Mouse (Mus musculus) G1E (cell line): ENCODE measurements at regions not wholly inside any gene's neighbourhood (a gene's known extent, or its start where the extent isn't known, plus 50 kb on each side); places are given as distances from the start of the nearest gene placed in this dataset.

Source experiments
- ATAC-seq: 2 replicates; pipeline ENCODE4 v1.8.0; 2016; ENCODE audit warnings: mild to moderate bottlenecking; ENCODE audit not compliant: insufficient number of reproducible peaks, poor library complexity, low FRiP score, severe bottlenecking; ENCODE audit errors: extremely low read depth
- DNase-seq: peaks from one replicate; pipeline ENCODE4 v3.0.0; 2012; ENCODE audit warnings: low spot score
- H3K27me3 ChIP-seq: 2 replicates; pipeline ENCODE4 v1.6.1; 2012; ENCODE audit warnings: mild to moderate bottlenecking, low read length, inconsistent platforms; ENCODE audit not compliant: insufficient read depth
- H3K36me3 ChIP-seq: replicated peaks from 2 replicates; pipeline ENCODE3; 2012; ENCODE audit warnings: mild to moderate bottlenecking, inconsistent platforms
- H3K4me1 ChIP-seq: 2 replicates; pipeline ENCODE4 v1.6.1; 2012; ENCODE audit warnings: low read depth, low read length, inconsistent platforms, mixed read lengths; ENCODE audit not compliant: insufficient read depth
- H3K4me3 ChIP-seq: 2 replicates; pipeline ENCODE4 v1.5.1; 2012; ENCODE audit warnings: low read depth, mild to moderate bottlenecking, inconsistent platforms, low read length, moderate library complexity, mixed read lengths
- H3K9me3 ChIP-seq: replicated peaks from 2 replicates; pipeline ENCODE4 v1.6.1; 2012; ENCODE audit warnings: inconsistent platforms
- CTCF ChIP-seq: IDR thresholded peaks from 2 replicates; pipeline ENCODE4 v1.5.1; 2012; ENCODE audit warnings: low read depth, low read length, inconsistent platforms, mixed read lengths
- GATA1 ChIP-seq: IDR thresholded peaks from 2 replicates; pipeline ENCODE4 v1.6.1; 2012; ENCODE audit warnings: borderline replicate concordance, low read length, inconsistent platforms, mixed read lengths
- GATA2 ChIP-seq: IDR thresholded peaks from 2 replicates; pipeline ENCODE4 v1.6.1; 2012; ENCODE audit warnings: low read depth, low read length, inconsistent platforms, borderline replicate concordance
- POLR2AphosphoS5 ChIP-seq: IDR thresholded peaks from 2 replicates; pipeline ENCODE4 v1.6.1; 2012; ENCODE audit warnings: low read depth, low read length, inconsistent platforms; ENCODE audit not compliant: insufficient replicate concordance
- TAL1 ChIP-seq: conservative IDR thresholded peaks from 2 replicates; pipeline ENCODE4 v1.6.1; 2012; ENCODE audit warnings: low read depth, low read length, inconsistent platforms, mixed read lengths

DNA sequence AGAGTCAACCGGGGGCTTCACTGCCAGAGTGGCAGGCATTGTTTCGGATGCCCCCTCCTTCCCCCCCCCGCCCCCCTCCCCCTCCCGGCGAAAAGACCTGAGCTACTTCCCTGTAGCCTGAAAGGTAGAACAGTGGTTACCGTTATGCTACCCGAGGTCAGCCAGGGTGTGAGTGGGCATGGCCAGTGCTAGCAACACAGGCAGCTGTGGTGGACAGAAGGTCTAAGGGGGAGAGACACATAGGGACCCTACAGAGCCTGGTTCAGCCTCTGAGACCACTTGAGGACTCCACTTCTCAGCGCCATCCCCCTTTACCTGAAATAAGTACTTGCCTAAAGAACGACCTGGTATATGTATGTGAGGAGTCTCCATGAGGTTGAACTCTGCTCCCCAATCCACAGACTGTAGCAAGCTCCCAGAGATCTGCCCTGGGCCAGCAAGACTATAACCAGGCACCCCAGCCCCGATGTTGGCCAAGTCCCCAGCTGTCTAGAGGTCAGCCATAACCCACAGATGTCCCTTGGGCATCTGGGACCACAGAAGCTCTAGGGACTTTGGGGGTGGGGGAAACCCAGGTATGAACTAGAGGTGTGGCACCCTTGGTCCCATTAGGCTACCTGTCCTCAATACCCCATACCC is 64.5 kb upstream of the Wnt7b start:
- no peak for ATAC-seq
- H3K4me3 ChIP-seq: no peak overlapping the region
- no peak for DNase-seq
- H3K9me3 ChIP-seq: no peaks in the 10 kb centered on the region
- no peak for TF ChIP-seq TAL1
- no peak for TF ChIP-seq POLR2AphosphoS5
- TF ChIP-seq GATA1: no peak
- TF ChIP-seq GATA2: no peak
- TF ChIP-seq CTCF: no peak
- peaks cover 40% of the 10 kb centered on the region for H3K27me3 ChIP-seq
- no peaks in the 10 kb centered on the region; the same call in 1 of the 2 replicates for H3K4me1 ChIP-seq
- H3K36me3 ChIP-seq: no peaks in the 10 kb centered on the region

DNA sequence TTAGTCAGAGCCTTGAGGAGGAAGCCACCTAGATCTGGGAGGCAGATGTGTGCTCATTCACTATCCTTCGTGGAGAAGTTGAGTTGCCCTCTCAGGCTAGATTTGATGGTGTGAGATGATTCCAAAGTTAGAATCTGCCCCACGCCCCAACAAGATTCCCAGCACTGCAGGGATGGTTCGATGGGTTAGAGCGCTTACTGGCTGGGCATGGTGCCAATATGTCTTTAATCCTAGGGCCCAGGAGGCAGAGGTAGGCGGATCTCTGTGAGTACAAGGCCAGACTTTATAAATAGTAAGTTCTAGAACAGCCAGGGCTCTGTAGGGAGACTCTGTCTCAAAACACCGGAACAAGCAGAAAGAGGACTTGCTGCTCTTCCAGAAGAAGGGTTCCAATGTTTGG is 65.3 kb upstream of the Wnt7b start:
- ATAC-seq: no peak

GRCm38 (mm10) chr15:85650241-85650640 is 68.0 kb upstream of the Wnt7b start:
- Histone ChIP-seq H3K9me3 (no peaks in the 10 kb centered on the region), H3K36me3 (no peaks in the 10 kb centered on the region), H3K4me3 (no peak overlapping the region), H3K4me1 (0 out of 2 replicates have a peak, but pooled peaks cover 4% of the 10 kb centered on the region), H3K27me3 (peaks cover 41% of the 10 kb centered on the region)
- TF ChIP-seq TAL1: no peak
- TF ChIP-seq GATA2: no peak
- TF ChIP-seq CTCF: no peak
- no peak for TF ChIP-seq GATA1
- TF ChIP-seq POLR2AphosphoS5: no peak
- DNase-seq: no peak
- ATAC-seq: no peak

More for the DNA sequence above, 65.3 kb upstream of the Wnt7b start:
- Histone ChIP-seq H3K4me3 (no peak overlapping the region), H3K27me3 (peaks cover 43% of the 10 kb centered on the region), H3K9me3 (no peaks in the 10 kb centered on the region), H3K4me1 (no peaks in the 10 kb centered on the region), H3K36me3 (no peaks in the 10 kb centered on the region)
- no peak for DNase-seq
- TF ChIP-seq CTCF (no peak), GATA1 (no peak), TAL1 (no peak), POLR2AphosphoS5 (no peak), GATA2 (no peak)

GRCm38 (mm10) chr15:85651718-85652420 is 69.6 kb upstream of the Wnt7b start:
- H3K9me3 ChIP-seq: no peaks in the 10 kb centered on the region
- no peaks in the 10 kb centered on the region for H3K36me3 ChIP-seq
- H3K27me3 ChIP-seq: peaks cover 34% of the 10 kb centered on the region
- ATAC-seq: no peak
- no peak for TF ChIP-seq POLR2AphosphoS5
- TF ChIP-seq GATA2: no peak
- no peak for TF ChIP-seq GATA1
- no peak for TF ChIP-seq TAL1
- no peak for TF ChIP-seq CTCF
- peaks cover 7% of the 10 kb centered on the region; the same call in 1 of the 2 replicates for H3K4me1 ChIP-seq
- H3K4me3 ChIP-seq: no peak overlapping the region
- no peak for DNase-seq

DNA sequence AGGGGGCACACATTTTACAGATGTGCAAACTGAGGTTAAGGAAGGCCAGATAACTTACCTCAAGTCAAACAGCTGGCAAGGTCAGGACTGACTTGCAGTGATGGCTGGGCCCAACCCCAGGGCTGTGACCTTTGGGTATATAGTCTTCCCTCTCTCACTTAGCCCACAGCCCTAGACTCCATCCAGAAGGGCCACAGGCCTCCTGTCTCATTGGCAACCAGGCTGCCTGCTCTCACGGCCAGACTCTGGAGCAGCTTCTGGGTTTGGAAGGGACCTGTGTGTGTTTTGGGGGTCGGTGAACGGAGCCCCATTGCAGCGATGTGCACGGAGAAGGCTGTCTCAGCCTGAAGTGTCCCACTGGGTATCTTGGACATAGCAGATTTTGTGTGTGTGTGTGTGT is 70.2 kb upstream of the Wnt7b start:
- peaks cover 28% of the 10 kb centered on the region for H3K27me3 ChIP-seq
- H3K9me3 ChIP-seq: no peaks in the 10 kb centered on the region
- H3K36me3 ChIP-seq: no peaks in the 10 kb centered on the region
- ATAC-seq (no peak), DNase-seq (no peak)
- TF ChIP-seq TAL1: no peak
- no peak for TF ChIP-seq GATA2
- TF ChIP-seq GATA1: no peak
- H3K4me3 ChIP-seq: no peak overlapping the region
- peaks cover 7% of the 10 kb centered on the region for H3K4me1 ChIP-seq

GRCm38 (mm10) chr15:85652871-85653337 is 70.6 kb upstream of the Wnt7b start:
- H3K9me3 ChIP-seq: no peaks in the 10 kb centered on the region
- peaks cover 7% of the 10 kb centered on the region for H3K4me1 ChIP-seq
- H3K27me3 ChIP-seq: peaks cover 28% of the 10 kb centered on the region
- no peak overlapping the region for H3K4me3 ChIP-seq
- TF ChIP-seq POLR2AphosphoS5 (no peak), GATA1 (no peak), GATA2 (no peak), TAL1 (no peak), CTCF (no peak)
- H3K36me3 ChIP-seq: no peaks in the 10 kb centered on the region
- no peak for ATAC-seq
- DNase-seq: no peak
